Mouse (Mus musculus): ENCODE measurements around the gene Gm45021. TPM values are rescaled to one million over a fixed set of nuclear protein-coding genes. Genes with fewer than 3 reads are reported as not detected.

Gene Gm45021
- total RNA-seq, 1 experiment = not detected

- Histone ChIP-seq H3K27ac (ENCODE audit: insufficient read depth, low read depth, low read length, poor library complexity, severe bottlenecking) (no peak overlapping the region), H3K4me1 (ENCODE audit: control insufficient read depth in 2 of 2, insufficient read depth in 2 of 2, low read length in 2 of 2, poor library complexity in 1 of 2) (peaks cover 0 to 7% of the 10 kb centered on the region in 2 experiments; a peak in 2 of 4 replicates), H3K9ac (ENCODE audit: insufficient read depth, low read depth, low read length, poor library complexity, severe bottlenecking) (no peak overlapping the region), H3K36me3 (ENCODE audit: control insufficient read depth, insufficient read depth, low read length, poor library complexity, severe bottlenecking) (peaks cover 14% of the 10 kb centered on the region; the same call in 1 of the 2 replicates), H3K4me3 (ENCODE audit: insufficient read depth in 1 of 2, low read depth in 1 of 2, low read length in 2 of 2, poor library complexity in 1 of 2, severe bottlenecking in 1 of 2) (0 out of 4 replicates have a peak overlapping the region, but pooled peaks of 1 of the 2 experiments have one; percentile 90), H3K9me3 (ENCODE audit: control insufficient read depth, insufficient read depth, low read depth, low read length) (no peaks in the 10 kb centered on the region)
- TF ChIP-seq ZNF384 (IDR thresholded peaks at IDR 0.05; ENCODE audit: low read depth, low read length) (no peak), CHD2 (IDR thresholded peaks at IDR 0.05; ENCODE audit: low read depth, low read length) (no peak), ZC3H11A (IDR thresholded peaks at IDR 0.05; ENCODE audit: borderline replicate concordance, low read depth, low read length) (no peak), HCFC1 (IDR thresholded peaks at IDR 0.05; ENCODE audit: borderline replicate concordance, insufficient read depth, low read length) (no peak)
- in situ Hi-C loops (cut with MboI; ENCODE audit: low sequenced_read_pairs in 2 of 2, unreplicated experiment in 2 of 2) = no loop called here
- no peak for DNase-seq (ENCODE audit: low read depth, low spot score)
Observed at GRCm38 (mm10) chr6:48595278-48595677, 5.9 kb downstream of the Gm45021 start.

- Histone ChIP-seq H3K36me3 (ENCODE audit: control insufficient read depth, insufficient read depth, low read length, poor library complexity, severe bottlenecking) (peaks cover 14% of the 10 kb centered on the region; the same call in 1 of the 2 replicates), H3K27ac (ENCODE audit: insufficient read depth, low read depth, low read length, poor library complexity, severe bottlenecking) (no peak overlapping the region), H3K4me1 (ENCODE audit: control insufficient read depth in 2 of 2, insufficient read depth in 2 of 2, low read length in 2 of 2, poor library complexity in 1 of 2) (peaks cover 0 to 7% of the 10 kb centered on the region in 2 experiments; a peak in 2 of 4 replicates), H3K9ac (ENCODE audit: insufficient read depth, low read depth, low read length, poor library complexity, severe bottlenecking) (peak overlapping the region; percentile 37; the same call in 1 of the 2 replicates), H3K4me3 (ENCODE audit: insufficient read depth in 1 of 2, low read depth in 1 of 2, low read length in 2 of 2, poor library complexity in 1 of 2, severe bottlenecking in 1 of 2) (peak overlapping the region; percentile 54 to 64), H3K9me3 (ENCODE audit: control insufficient read depth, insufficient read depth, low read depth, low read length) (no peaks in the 10 kb centered on the region)
- no peak for DNase-seq (ENCODE audit: low read depth, low spot score)
- in situ Hi-C loops (cut with MboI; ENCODE audit: low sequenced_read_pairs in 2 of 2, unreplicated experiment in 2 of 2) = no loop called here
- TF ChIP-seq ZC3H11A (IDR thresholded peaks at IDR 0.05; ENCODE audit: borderline replicate concordance, low read depth, low read length) = no peak
- TF ChIP-seq MAFK (IDR thresholded peaks at IDR 0.05; ENCODE audit: insufficient read depth, low read depth, low read length) = no peak
Observed at GRCm38 (mm10) chr6:48596545-48597232, 7.3 kb downstream of the Gm45021 start.

- H3K4me3 ChIP-seq (ENCODE audit: insufficient read depth in 1 of 2, low read depth in 1 of 2, low read length in 2 of 2, poor library complexity in 1 of 2, severe bottlenecking in 1 of 2) = peak overlapping the region; percentile 54 to 64
- TF ChIP-seq HCFC1 (IDR thresholded peaks at IDR 0.05; ENCODE audit: borderline replicate concordance, insufficient read depth, low read length) (no peak), ZC3H11A (IDR thresholded peaks at IDR 0.05; ENCODE audit: borderline replicate concordance, low read depth, low read length) (no peak), CHD2 (IDR thresholded peaks at IDR 0.05; ENCODE audit: low read depth, low read length) (no peak), MAFK (IDR thresholded peaks at IDR 0.05; ENCODE audit: insufficient read depth, low read depth, low read length) (no peak), ZNF384 (IDR thresholded peaks at IDR 0.05; ENCODE audit: low read depth, low read length) (no peak)
Observed at GRCm38 (mm10) chr6:48597233-48597625, 7.8 kb downstream of the Gm45021 start.

GRCm38 (mm10) chr6:48600594-48600993 lies 11.2 kb downstream of the Gm45021 start:
- Histone ChIP-seq H3K27ac (ENCODE audit: insufficient read depth, low read depth, low read length, poor library complexity, severe bottlenecking) (no peak overlapping the region), H3K9me3 (ENCODE audit: control insufficient read depth, insufficient read depth, low read depth, low read length) (no peaks in the 10 kb centered on the region), H3K4me1 (ENCODE audit: control insufficient read depth in 2 of 2, insufficient read depth in 2 of 2, low read length in 2 of 2, poor library complexity in 1 of 2) (peaks cover 0 to 5% of the 10 kb centered on the region in 2 experiments; a peak in 1 of 4 replicates), H3K4me3 (ENCODE audit: insufficient read depth in 1 of 2, low read depth in 1 of 2, low read length in 2 of 2, poor library complexity in 1 of 2, severe bottlenecking in 1 of 2) (no peak overlapping the region), H3K9ac (ENCODE audit: insufficient read depth, low read depth, low read length, poor library complexity, severe bottlenecking) (no peak overlapping the region), H3K36me3 (ENCODE audit: control insufficient read depth, insufficient read depth, low read length, poor library complexity, severe bottlenecking) (peaks cover 14% of the 10 kb centered on the region; the same call in 1 of the 2 replicates)
- in situ Hi-C loops (cut with MboI; ENCODE audit: low sequenced_read_pairs in 2 of 2, unreplicated experiment in 2 of 2) = no loop called here
- no peak for DNase-seq (ENCODE audit: low read depth, low spot score)
- TF ChIP-seq HCFC1 (IDR thresholded peaks at IDR 0.05; ENCODE audit: borderline replicate concordance, insufficient read depth, low read length) (no peak), ZNF384 (IDR thresholded peaks at IDR 0.05; ENCODE audit: low read depth, low read length) (no peak), MAFK (IDR thresholded peaks at IDR 0.05; ENCODE audit: insufficient read depth, low read depth, low read length) (no peak), ZC3H11A (IDR thresholded peaks at IDR 0.05; ENCODE audit: borderline replicate concordance, low read depth, low read length) (no peak), CHD2 (IDR thresholded peaks at IDR 0.05; ENCODE audit: low read depth, low read length) (no peak)

More at GRCm38 (mm10) chr6:48597233-48597625, 7.8 kb downstream of the Gm45021 start:
- in situ Hi-C loops (cut with MboI; ENCODE audit: low sequenced_read_pairs in 2 of 2, unreplicated experiment in 2 of 2) = no loop called here
- Histone ChIP-seq H3K9ac (ENCODE audit: insufficient read depth, low read depth, low read length, poor library complexity, severe bottlenecking) (peak overlapping the region; percentile 37), H3K9me3 (ENCODE audit: control insufficient read depth, insufficient read depth, low read depth, low read length) (no peaks in the 10 kb centered on the region), H3K4me1 (ENCODE audit: control insufficient read depth in 2 of 2, insufficient read depth in 2 of 2, low read length in 2 of 2, poor library complexity in 1 of 2) (peaks cover 0 to 7% of the 10 kb centered on the region in 2 experiments; a peak in 2 of 4 replicates), H3K27ac (ENCODE audit: insufficient read depth, low read depth, low read length, poor library complexity, severe bottlenecking) (no peak overlapping the region), H3K36me3 (ENCODE audit: control insufficient read depth, insufficient read depth, low read length, poor library complexity, severe bottlenecking) (peaks cover 14% of the 10 kb centered on the region; the same call in 1 of the 2 replicates)
- DNase-seq (ENCODE audit: low read depth, low spot score) = no peak
